Mouse (Mus musculus) forebrain, embryonic 15.5 days (tissue): Measurements from ENCODE around the gene 1700025G04Rik. TPM values are rescaled to one million over a fixed set of nuclear protein-coding genes. Genes with fewer than 3 reads are reported as not detected.

Experiments used
- ATAC-seq: fragments of 200-750 bp; cut with Nextera tagmentation; replicated peaks from 2 replicates; pipeline ENCODE4 v1.8.0; 2017; ENCODE audit warnings: mild to moderate bottlenecking, moderate TSS enrichment, moderate library complexity
- H3K27ac ChIP-seq: fragments of 300-500 bp; sonication (generic); replicated peaks from 2 replicates; pipeline ENCODE4 v1.5.1; 2015; ENCODE audit warnings: mild to moderate bottlenecking, inconsistent platforms
- H3K27me3 ChIP-seq: fragments of 300-500 bp; sonication (generic); 2 replicates; pipeline ENCODE4 v1.6.1; 2015; ENCODE audit warnings: inconsistent platforms
- H3K36me3 ChIP-seq: fragments of 300-500 bp; sonication (generic); 2 replicates; pipeline ENCODE4 v1.6.1; 2015; ENCODE audit warnings: mild to moderate bottlenecking, inconsistent platforms
- H3K4me1 ChIP-seq: fragments of 300-500 bp; sonication (generic); 2 replicates; pipeline ENCODE4 v1.6.1; 2015; ENCODE audit warnings: inconsistent platforms
- H3K4me2 ChIP-seq: fragments of 300-500 bp; sonication (generic); replicated peaks from 2 replicates; pipeline ENCODE4 v1.6.1; 2015; ENCODE audit warnings: mild to moderate bottlenecking, inconsistent platforms
- H3K4me3 ChIP-seq: fragments of 300-500 bp; sonication (generic); 2 replicates; pipeline ENCODE4 v1.5.1; 2015; ENCODE audit warnings: mild to moderate bottlenecking, inconsistent platforms
- H3K9ac ChIP-seq: fragments of 300-500 bp; sonication (generic); replicated peaks from 2 replicates; pipeline ENCODE4 v1.6.1; 2015; ENCODE audit warnings: mild to moderate bottlenecking, inconsistent platforms
- H3K9me3 ChIP-seq: fragments of 300-500 bp; sonication (generic); 2 replicates; pipeline ENCODE4 v1.6.1; 2016; ENCODE audit warnings: inconsistent platforms
- whole genome bisulfite sequencing: fragments of 180-500 bp; shearing (Covaris S2); methylation state at CpG from one replicate; pipeline ENCODE4 v1.1.7; 2015; ENCODE audit warnings: mixed read lengths; 5-methylcytosine and 5-hydroxymethylcytosine counted together
- polyA plus RNA-seq: library from polyadenylated mRNA; unstranded; fragments of >200 nt; fragmentation: Nextera tagmentation; extraction: Ambion mirVana; gene quantifications from 2 replicates; pipeline ENCODE4 v1.2.1, GENCODE M21; 2015

The 1700025G04Rik gene
- polyA plus RNA-seq, 1 experiment from 2014 or later = 41.2 TPM

GRCm38 (mm10) chr1:152070441-152070840 lies 19.5 kb downstream of the 1700025G04Rik start:
- no peaks in the 10 kb centered on the region for H3K36me3 ChIP-seq
- no peaks in the 10 kb centered on the region for H3K4me1 ChIP-seq
- H3K27ac ChIP-seq = no peak overlapping the region
- no peaks in the 10 kb centered on the region for H3K27me3 ChIP-seq
- H3K9me3 ChIP-seq = no peaks in the 10 kb centered on the region
- no peak overlapping the region for H3K9ac ChIP-seq
- no peak overlapping the region for H3K4me3 ChIP-seq
- 64% methylated on average over 4 of the region's 4 CpGs for WGBS
- H3K4me2 ChIP-seq = no peak overlapping the region
- no peak for ATAC-seq

GRCm38 (mm10) chr1:152069745-152070144 lies 20.2 kb downstream of the 1700025G04Rik start:
- 39% methylated on average over 7 of the region's 7 CpGs for WGBS
- no peak overlapping the region for H3K4me3 ChIP-seq
- no peak overlapping the region for H3K27ac ChIP-seq
- no peak overlapping the region for H3K4me2 ChIP-seq
- no peaks in the 10 kb centered on the region for H3K36me3 ChIP-seq
- no peak for ATAC-seq
- no peak overlapping the region for H3K9ac ChIP-seq
- no peaks in the 10 kb centered on the region for H3K27me3 ChIP-seq
- no peaks in the 10 kb centered on the region for H3K4me1 ChIP-seq
- H3K9me3 ChIP-seq = no peaks in the 10 kb centered on the region

GRCm38 (mm10) chr1:152067919-152068318 lies 22.0 kb downstream of the 1700025G04Rik start:
- Histone ChIP-seq H3K36me3 (no peaks in the 10 kb centered on the region), H3K4me1 (no peaks in the 10 kb centered on the region), H3K9ac (no peak overlapping the region), H3K27ac (no peak overlapping the region), H3K27me3 (no peaks in the 10 kb centered on the region), H3K4me2 (no peak overlapping the region), H3K4me3 (no peak overlapping the region), H3K9me3 (no peaks in the 10 kb centered on the region)
- no peak for ATAC-seq

GRCm38 (mm10) chr1:152065527-152065926 lies 24.4 kb downstream of the 1700025G04Rik start:
- Histone ChIP-seq H3K9ac (no peak overlapping the region), H3K4me1 (no peaks in the 10 kb centered on the region), H3K27ac (no peak overlapping the region), H3K4me3 (no peak overlapping the region), H3K9me3 (no peaks in the 10 kb centered on the region), H3K36me3 (no peaks in the 10 kb centered on the region), H3K4me2 (no peak overlapping the region), H3K27me3 (no peaks in the 10 kb centered on the region)
- ATAC-seq = no peak
- WGBS = 95% methylated on average over 7 of the region's 7 CpGs

- no peaks in the 10 kb centered on the region for H3K4me1 ChIP-seq
These were observed 26.4 kb downstream of the 1700025G04Rik start for GRCm38 (mm10) chr1:152063357-152064145.

GRCm38 (mm10) chr1:152061745-152062144 lies 28.2 kb downstream of the 1700025G04Rik start:
- Histone ChIP-seq H3K27me3 (no peaks in the 10 kb centered on the region), H3K4me3 (no peak overlapping the region), H3K4me2 (no peak overlapping the region), H3K9ac (no peak overlapping the region), H3K27ac (no peak overlapping the region), H3K36me3 (no peaks in the 10 kb centered on the region), H3K9me3 (no peaks in the 10 kb centered on the region), H3K4me1 (no peaks in the 10 kb centered on the region)
- 92% methylated on average over 12 of the region's 12 CpGs for WGBS
- no peak for ATAC-seq

More at GRCm38 (mm10) chr1:152063357-152064145, 26.4 kb downstream of the 1700025G04Rik start:
- Histone ChIP-seq H3K36me3 (no peaks in the 10 kb centered on the region), H3K27ac (no peak overlapping the region), H3K4me3 (no peak overlapping the region), H3K9me3 (no peaks in the 10 kb centered on the region), H3K27me3 (no peaks in the 10 kb centered on the region), H3K9ac (no peak overlapping the region), H3K4me2 (no peak overlapping the region)
- ATAC-seq = no peak
- WGBS = 87% methylated on average over 11 of the region's 11 CpGs

GRCm38 (mm10) chr1:152060265-152060664 lies 29.7 kb downstream of the 1700025G04Rik start:
- no peak overlapping the region for H3K27ac ChIP-seq
- no peak overlapping the region for H3K4me2 ChIP-seq
- H3K36me3 ChIP-seq = no peaks in the 10 kb centered on the region
- H3K4me3 ChIP-seq = no peak overlapping the region
- no peaks in the 10 kb centered on the region for H3K27me3 ChIP-seq
- no peaks in the 10 kb centered on the region for H3K4me1 ChIP-seq
- ATAC-seq = no peak
- WGBS = 89% methylated on average over 3 of the region's 3 CpGs
- H3K9ac ChIP-seq = no peak overlapping the region
- no peaks in the 10 kb centered on the region for H3K9me3 ChIP-seq

- Histone ChIP-seq H3K4me2 (no peak overlapping the region), H3K4me3 (no peak overlapping the region), H3K27me3 (no peaks in the 10 kb centered on the region), H3K9ac (no peak overlapping the region), H3K36me3 (no peaks in the 10 kb centered on the region), H3K4me1 (no peaks in the 10 kb centered on the region), H3K27ac (no peak overlapping the region), H3K9me3 (no peaks in the 10 kb centered on the region)
- ATAC-seq = no peak
- 87% methylated on average over 3 of the region's 3 CpGs for WGBS
These were observed 31.1 kb downstream of the 1700025G04Rik start for GRCm38 (mm10) chr1:152058776-152059175.

GRCm38 (mm10) chr1:152053112-152053511 lies 36.8 kb downstream of the 1700025G04Rik start:
- Histone ChIP-seq H3K9ac (no peak overlapping the region), H3K4me3 (no peak overlapping the region), H3K9me3 (no peaks in the 10 kb centered on the region), H3K4me1 (peaks cover 9% of the 10 kb centered on the region; the same call in 1 of the 2 replicates), H3K4me2 (no peak overlapping the region), H3K36me3 (no peaks in the 10 kb centered on the region), H3K27me3 (no peaks in the 10 kb centered on the region), H3K27ac (no peak overlapping the region)
- ATAC-seq = no peak
- WGBS = 90% methylated on average over 5 of the region's 5 CpGs

- WGBS = 84% methylated on average over 9 of the region's 9 CpGs
- Histone ChIP-seq H3K4me3 (no peak overlapping the region), H3K4me1 (peaks cover 16% of the 10 kb centered on the region; the same call in 1 of the 2 replicates), H3K9ac (no peak overlapping the region), H3K27me3 (no peaks in the 10 kb centered on the region), H3K9me3 (no peaks in the 10 kb centered on the region), H3K27ac (no peak overlapping the region), H3K4me2 (no peak overlapping the region), H3K36me3 (no peaks in the 10 kb centered on the region)
- no peak for ATAC-seq
These were observed 38.1 kb downstream of the 1700025G04Rik start for GRCm38 (mm10) chr1:152051858-152052257.

- Histone ChIP-seq H3K4me2 (no peak overlapping the region), H3K27ac (no peak overlapping the region), H3K27me3 (no peaks in the 10 kb centered on the region), H3K9me3 (no peaks in the 10 kb centered on the region), H3K9ac (no peak overlapping the region), H3K36me3 (no peaks in the 10 kb centered on the region), H3K4me1 (peaks cover 16% of the 10 kb centered on the region; the same call in 1 of the 2 replicates), H3K4me3 (no peak overlapping the region)
- no peak for ATAC-seq
- 88% methylated on average over 7 of the region's 7 CpGs for WGBS
These were observed 39.9 kb downstream of the 1700025G04Rik start for GRCm38 (mm10) chr1:152050037-152050436.

- Histone ChIP-seq H3K27me3 (no peaks in the 10 kb centered on the region), H3K27ac (no peak overlapping the region), H3K9me3 (no peaks in the 10 kb centered on the region), H3K4me1 (peaks cover 16% of the 10 kb centered on the region; the same call in 1 of the 2 replicates), H3K4me3 (no peak overlapping the region), H3K36me3 (no peaks in the 10 kb centered on the region), H3K4me2 (no peak overlapping the region), H3K9ac (no peak overlapping the region)
- 82% methylated on average over 4 of the region's 4 CpGs for whole genome bisulfite sequencing
- ATAC-seq = no peak
These were observed 41.6 kb downstream of the 1700025G04Rik start for GRCm38 (mm10) chr1:152048291-152048690.

- no peak for ATAC-seq
- peaks cover 16% of the 10 kb centered on the region; the same call in 1 of the 2 replicates for H3K4me1 ChIP-seq
- no peak overlapping the region for H3K4me3 ChIP-seq
- H3K9me3 ChIP-seq = no peaks in the 10 kb centered on the region
- WGBS = 46% methylated on average over 5 of the region's 5 CpGs
- H3K27ac ChIP-seq = no peak overlapping the region
- H3K27me3 ChIP-seq = no peaks in the 10 kb centered on the region
- H3K36me3 ChIP-seq = no peaks in the 10 kb centered on the region
- no peak overlapping the region for H3K9ac ChIP-seq
- H3K4me2 ChIP-seq = no peak overlapping the region
These were observed 42.5 kb downstream of the 1700025G04Rik start for GRCm38 (mm10) chr1:152047416-152047815.
